Mouse (Mus musculus) inflammation-experienced regulatory T-cells, adult 6 months (primary cell): ENCODE measurements around the gene Cobl. TPM values are rescaled to one million over a fixed set of nuclear protein-coding genes. Genes with fewer than 3 reads are reported as not detected.

ENCODE experiments used
- ATAC-seq: one replicate; pipeline ENCODE4 v1.8.0; 2017
- polyA plus RNA-seq, 3 experiments: library from polyadenylated mRNA; unstranded; fragments of 100-300 nt; shearing (Covaris generic); gene quantifications; one replicate each; pipeline ENCODE4 v1.2.1; 2017

The Cobl gene
- polyA plus RNA-seq, 3 experiments from 2014 or later, result 0.20 to 0.58 (median 0.36) TPM

DNA sequence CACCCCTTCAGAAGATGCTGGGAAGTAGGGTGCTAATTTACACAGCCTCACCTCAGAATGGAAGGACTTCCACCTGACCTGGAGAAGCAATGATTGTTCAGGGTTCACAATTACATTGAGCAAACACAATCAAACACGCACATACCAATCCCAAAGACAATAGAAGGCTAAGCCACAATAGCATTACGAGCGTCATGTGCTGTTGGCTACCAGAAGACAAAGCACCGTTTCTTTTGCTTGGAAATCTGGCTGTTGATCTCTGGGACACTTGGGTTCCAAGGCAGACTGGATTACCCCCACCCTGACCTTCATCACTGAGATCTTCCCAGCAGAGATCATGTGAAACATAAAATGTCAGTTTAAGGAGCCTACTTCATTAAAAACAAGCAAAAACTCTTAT, 21.1 kb downstream of the Cobl start:
- no peak for ATAC-seq

DNA sequence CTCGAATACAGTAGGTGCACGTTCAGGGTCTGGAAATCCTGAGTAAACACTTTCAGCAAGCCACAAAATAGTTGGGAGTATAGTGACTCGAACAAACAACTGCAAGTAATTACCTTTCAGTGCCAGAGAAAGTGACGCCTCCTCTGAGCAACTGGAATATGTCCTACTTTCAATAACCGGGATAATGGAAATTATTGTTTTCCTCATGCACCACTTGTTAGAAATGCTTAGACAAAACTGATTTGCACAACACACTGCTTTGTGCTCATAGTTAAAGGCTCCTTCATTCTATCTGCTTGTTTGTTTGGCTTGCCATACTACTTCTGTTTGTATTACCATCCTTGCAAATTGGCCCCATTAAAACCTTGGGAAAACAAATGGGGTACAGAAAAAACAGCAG, 21.6 kb downstream of the Cobl start:
- no peak for ATAC-seq

DNA sequence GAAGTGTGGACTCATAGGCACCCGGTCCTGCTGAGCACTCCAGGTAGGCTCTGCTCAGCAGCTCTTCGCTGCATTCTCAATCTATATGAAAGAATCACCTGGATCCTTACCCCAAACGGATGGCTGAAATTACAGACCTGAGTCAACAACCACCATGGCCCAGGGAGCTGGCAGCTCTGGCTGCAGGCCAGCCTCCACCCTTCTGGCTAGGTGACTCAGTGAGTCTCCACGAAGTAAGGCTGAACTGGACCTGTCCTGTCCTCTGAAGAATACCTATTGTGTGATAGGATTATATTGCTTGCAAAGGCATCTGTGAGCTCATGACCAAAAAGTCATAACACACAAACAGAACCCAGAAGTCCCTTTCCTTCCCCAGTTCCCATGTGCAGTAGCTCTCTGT, 22.5 kb downstream of the Cobl start:
- no peak for ATAC-seq

DNA sequence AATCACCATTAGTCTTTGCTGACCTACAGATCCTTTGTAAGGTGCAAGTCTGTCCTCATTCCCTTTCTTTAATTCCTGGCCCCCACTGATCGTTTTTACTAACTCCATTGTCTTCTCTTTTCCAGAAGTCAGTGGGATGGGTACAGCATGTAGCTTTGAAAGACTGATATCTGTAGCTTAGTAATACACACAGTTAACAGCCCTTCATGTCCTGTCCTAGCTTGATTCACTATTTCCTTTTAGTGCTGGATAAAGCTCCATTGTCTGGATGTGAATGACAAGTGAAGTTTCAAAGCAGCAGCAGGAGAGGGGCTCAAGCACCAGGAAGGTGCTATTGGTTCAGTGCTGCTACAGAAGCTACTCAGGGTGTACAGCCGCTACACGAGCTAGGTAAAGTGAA, 28.9 kb downstream of the Cobl start:
- ATAC-seq, result no peak

DNA sequence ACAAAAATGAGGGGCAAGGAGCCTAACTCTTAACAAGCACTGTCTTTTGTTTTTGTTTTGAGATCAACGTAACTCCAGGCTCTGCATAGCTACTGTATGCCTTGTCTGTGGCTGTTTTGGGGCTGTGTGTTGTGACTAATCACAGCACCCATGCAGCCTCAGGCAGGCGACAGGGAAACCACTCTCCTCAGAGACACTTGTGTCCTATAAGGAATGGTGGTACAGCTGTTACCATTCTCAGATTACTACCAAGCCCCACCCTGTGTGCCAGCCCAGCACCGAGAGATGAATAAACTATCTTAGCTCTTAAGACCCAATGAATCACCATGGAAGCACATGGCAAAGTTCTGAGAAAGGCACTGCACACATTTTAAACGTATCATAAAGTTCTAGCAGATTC, 29.7 kb downstream of the Cobl start:
- ATAC-seq, result no peak

DNA sequence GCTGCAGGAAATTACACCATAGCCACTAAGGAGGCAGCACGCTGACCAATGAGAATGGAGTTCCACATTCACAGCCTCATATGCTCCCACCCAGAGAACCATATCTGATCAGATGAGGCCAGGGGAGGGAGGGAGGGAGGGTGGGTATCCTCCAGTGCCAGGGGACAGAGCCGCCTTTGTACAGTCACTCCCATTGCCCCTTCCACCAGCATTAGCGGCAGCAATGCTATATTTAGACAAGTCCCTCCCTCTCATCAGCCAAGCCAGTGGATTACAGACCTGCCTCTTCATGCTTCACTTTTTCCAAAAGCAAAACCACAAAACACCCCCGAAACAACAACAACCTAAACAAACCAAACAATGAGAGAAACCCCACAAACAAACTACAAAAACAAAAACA, 30.2 kb downstream of the Cobl start:
- ATAC-seq, result no peak

DNA sequence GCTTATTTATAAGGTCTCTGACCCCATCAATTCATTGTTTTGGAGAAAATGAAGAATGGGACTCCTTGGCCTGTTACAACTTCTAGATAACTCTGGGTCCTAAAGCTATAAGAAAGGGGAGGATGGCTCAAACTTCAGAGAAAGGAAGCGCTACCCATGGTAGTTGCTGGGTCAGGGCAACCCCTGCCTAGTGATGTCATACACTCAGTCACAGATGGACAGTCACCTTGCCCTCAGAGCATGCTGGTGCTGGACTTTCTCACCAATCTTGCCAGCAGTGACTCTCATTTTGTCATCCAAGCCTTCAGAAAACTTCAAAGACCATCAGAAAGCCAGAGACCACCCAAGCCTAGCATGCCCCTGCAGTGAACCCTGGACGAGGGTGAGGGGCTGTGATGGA, 32.8 kb downstream of the Cobl start:
- ATAC-seq, result no peak

DNA sequence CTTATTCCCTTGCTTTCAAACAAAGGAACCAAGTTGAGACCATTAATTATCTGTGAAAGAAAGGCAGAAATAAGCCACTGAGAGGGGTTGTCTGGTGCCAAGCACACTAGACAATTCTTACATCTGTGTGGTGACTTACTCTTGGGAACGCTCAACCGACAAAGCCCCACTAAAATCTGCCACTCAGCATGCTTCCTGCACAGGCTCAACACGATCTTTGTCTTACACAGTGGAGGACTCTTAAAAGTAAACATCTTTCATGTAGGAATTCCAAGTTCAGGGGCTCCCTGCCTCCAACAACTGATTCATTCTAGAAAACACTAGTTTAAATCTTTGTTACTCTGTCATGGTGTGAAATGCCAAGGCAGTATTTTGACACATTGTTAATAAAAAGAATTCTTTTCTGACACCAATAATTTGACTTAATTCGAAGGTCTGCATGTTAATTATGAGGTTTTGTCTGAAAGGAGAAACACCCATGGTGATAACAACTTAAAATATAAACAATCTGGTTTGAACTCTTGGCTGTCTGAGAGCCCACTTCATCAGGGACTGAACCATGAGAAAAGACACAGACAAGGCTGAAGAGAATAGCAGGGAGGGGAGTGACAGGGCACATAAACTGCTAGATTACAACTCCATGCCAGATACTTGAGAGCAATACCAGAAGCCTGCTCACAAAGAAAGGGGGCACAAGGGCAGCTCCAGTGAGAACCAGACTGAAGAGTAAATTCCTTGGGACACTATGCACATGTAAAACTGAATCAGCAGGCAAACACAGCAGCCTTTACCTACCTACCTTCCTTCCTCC, 34.3 kb downstream of the Cobl start:
- no peak for ATAC-seq

DNA sequence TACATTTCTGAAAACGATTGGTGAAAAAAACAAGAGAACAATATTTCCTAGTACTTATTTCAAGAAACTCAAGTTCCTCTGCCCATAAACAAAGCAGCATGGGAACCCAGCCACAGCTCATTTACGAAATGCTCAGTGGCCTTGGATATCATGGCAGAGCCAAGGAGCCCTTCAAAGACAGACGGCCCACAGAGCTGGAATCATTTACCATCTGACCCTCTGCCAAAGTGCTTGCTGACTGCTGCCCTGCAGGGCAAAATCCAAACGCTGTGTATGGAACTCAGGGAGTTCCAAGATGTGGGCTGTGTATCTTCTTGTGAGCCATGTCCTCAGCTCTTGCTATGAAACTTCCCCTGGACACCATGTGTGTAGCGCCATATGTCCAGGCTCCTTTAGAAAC, 38.0 kb downstream of the Cobl start:
- ATAC-seq, result no peak

DNA sequence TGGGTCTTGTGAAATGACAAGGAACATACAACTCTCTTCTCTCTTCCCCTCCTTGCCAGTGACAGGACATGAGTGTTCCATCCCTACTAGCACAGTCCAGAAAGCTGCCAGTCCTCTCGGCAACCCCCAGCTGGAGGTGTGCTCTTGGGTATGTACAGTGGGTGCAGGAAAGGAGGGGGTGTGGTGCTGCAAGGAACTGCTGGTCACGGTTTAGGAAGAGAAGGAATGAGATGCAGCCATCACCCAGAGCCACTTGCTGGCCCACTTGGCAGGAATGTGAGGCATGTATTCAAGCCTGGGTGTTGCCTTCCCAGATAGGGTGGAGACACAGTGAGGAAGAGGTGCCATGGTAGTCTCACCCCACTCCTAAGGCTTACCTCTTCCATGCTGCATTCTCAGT, 40.6 kb downstream of the Cobl start:
- no peak for ATAC-seq

DNA sequence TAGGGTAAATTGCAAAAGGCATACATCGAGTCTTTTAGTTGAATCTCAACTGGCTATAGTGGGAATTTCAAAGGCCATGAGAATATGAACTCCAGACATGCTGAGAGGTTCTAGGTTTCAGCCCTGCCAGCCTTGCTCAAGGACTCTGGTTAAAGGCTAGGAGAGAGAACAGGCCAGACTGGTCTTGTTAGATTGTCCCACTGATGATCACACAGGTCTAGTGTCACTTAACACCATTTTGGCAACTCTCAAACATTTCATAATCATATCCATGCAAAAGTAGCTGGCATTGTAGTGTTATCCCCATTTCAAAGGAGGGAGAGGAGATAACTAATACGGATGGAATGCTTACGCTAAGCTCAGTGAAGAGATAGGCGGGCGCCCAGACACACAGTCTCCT, 43.6 kb downstream of the Cobl start:
- ATAC-seq, result no peak

DNA sequence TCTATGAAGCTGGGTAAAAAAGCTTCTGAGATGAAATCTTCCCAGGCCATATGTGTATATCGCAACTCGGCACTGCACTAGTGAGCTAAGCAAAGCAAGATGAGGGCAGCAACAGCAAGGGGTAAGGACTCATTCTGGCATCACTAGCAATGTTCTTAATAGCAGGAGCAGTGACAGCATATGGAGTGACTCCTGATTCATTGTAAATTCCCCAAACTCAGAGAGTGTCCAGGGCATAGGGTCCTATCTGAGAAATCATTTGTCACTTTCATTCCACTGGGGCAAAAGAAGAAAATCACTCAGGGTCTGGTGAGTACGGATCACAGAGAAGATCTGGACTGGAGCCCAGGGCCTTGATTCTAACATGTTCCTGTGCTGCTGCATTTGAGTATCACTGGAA, 44.6 kb downstream of the Cobl start:
- no peak for ATAC-seq

DNA sequence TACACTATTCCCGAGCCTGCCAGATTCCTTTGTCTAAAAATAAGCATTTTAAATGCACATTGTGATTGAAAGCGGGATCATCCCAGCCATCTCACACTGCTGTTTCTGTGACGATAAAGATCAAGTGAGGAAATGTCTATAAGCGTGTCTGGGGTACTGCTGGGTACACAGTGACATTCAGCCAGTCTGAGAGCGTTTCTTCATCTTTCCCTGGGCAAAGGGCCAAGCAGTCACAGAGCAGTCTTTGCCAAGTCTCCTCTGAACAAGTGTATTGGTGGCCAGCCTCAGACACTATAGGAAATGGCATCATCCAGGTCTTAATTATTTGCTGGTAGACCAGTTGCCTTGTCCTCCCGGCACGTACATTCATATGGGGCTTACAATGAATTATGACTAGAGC, 47.9 kb downstream of the Cobl start:
- ATAC-seq, result no peak

DNA sequence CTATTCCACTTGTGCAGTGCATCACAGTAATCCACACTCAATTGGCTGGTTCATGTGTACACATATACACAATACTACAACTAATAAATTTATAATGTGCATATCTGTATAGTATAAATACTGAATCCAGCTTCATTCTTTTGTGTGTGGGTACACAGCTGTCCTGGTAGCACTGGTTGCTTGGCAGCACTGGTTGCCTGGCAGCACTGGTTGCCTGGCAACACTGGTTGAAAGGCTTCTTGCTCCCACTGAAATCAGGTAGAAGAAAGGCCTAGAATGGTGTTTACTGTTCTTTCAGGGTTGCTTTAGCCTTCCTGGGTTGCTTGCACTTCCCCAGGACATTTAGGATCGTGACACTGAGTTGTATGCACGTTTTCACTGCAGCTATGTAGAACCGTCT, 49.4 kb downstream of the Cobl start:
- no peak for ATAC-seq

DNA sequence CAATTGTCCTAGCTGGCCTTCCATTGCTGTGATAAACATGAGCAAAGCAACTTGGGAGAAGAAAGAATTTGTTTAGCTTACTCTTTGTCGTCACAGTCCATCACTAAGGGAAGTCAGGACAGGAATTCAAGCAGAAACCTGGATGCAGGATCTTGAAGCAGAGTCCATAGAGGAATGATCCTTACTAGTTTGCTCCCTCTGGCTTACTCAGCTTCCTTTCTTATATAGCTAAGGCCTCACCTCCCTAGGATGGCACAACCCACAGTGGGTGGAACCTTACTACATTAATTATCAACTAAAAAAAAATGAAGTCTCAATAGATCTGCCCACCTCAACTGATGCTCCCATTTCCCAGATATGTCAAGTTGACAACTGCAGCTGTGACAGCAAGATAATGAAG, 52.8 kb downstream of the Cobl start:
- no peak for ATAC-seq

DNA sequence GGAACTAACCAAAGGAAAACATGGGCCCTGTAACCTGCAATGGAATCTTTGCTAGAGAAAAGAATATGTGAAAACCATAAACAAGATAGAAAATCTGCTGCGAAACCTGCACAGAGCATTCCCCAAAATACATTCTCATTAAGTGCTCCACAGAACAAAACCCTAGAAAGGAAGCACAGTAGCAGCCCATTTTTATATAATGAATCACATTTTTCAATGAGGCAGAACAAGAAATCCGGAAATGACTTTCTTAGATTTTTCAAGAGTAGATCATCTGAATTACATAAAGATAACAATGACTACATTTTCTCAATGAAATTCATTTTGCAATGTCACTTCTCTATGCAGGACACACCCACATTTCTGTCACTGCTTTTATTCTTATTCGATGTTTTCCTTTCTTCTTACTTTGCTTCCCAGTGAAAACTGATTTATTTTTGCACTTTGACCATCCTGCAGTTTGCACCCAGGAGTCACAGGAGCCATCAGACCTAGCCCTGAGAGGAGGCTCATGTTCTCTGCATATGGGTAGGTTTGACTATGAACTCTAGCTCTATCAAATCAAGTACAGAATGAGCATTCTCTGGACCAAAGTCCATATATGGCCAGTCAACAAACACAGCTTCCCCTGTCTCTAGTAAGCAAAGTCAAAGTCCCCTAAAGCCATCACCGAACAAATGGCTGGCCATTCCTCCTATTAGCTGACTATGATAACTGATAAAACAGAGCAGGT, 53.5 kb downstream of the Cobl start:
- no peak for ATAC-seq

DNA sequence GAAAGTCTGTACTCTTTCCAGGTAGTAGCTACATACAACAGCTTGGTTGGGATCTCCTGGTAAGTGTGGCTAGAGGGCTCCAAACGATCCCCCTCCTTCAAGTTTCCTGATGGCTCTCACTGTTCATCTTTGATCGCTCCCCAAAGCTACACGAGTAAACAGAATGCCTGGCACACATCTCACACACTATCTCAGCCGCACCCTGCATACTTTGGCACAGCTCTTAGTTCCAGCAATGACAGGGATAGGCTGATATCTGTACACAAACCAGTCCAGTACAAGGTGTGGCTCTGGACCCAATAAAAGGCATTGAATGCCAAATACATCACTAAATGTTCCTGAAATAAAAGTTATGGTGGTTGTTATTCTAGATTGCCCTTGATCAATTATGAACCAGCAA, 55.3 kb downstream of the Cobl start:
- ATAC-seq, result no peak

DNA sequence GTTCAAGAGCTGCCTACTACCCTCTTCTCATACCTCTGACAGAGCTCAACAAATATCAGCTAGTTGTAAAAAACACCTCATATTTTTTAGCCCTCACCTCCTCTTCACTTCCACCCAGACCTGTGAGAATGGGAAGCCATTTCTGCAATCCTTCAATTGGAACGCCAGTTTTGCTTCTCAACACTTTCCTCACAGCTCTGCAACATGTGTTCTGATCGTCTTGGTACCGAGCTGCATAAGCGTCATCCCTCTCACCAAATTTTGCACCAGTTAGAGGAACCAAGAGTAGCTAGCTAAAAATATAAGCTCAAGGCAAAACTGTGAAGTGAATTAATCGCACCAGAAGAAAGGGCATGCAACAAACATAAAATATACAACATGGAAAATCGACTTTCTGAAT, 56.9 kb downstream of the Cobl start:
- no peak for ATAC-seq

DNA sequence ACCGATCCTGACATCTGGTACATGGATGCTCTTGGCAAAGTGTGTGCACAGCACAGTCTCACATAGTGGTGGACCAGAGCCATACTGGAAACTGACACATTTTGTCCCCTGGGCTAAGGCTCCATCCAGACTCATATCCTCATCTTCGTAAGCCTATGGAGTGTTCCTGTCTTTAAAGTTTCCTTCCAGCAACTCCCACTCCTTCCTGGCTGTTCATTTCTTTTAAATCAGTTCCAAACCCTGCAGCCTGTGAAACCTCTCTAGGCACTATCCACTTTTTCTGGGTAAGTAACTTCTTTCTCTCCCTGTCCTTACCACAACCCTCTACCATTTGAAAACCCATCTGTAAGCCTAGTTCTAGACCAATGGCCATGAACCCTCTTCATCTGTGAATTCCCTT, 64.9 kb downstream of the Cobl start:
- ATAC-seq, result no peak

DNA sequence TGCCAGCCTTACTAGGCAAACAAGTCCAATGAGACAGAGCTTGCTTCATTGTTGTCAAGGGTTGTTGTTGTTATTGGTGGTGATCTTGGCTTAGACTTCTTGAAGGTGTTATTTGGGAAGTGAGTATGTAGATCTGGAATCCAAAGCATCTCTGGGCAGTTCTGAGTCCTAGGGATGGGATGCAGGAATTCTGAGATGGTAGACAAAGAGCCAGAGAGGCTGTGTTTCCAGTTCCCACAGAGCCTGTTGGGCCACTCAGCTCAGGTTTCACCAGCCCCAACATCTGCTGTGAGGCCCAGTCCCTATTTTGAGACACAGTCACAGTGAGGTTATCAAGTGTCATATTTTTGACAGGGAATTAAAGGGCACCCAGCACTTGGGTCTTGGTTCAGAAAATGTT, 68.6 kb downstream of the Cobl start:
- no peak for ATAC-seq

DNA sequence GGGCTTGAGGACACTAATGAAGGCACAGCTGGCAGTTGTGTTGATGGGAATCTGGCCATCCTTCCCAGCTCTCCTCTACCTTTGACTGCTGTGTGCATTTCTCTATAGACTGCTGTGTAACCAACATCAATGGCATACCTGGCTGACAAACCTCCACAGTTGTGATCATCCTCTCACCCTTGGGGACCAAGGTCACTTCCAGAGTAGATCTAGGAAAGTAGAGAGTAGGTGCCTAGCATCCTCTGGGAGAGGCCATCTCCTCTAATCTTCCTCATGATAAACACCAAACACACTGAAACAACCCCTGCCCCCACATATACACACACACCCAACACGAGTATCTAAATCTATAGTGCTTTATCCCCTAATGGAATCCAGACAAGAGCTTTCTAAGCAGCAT, 70.1 kb downstream of the Cobl start:
- ATAC-seq, result no peak

DNA sequence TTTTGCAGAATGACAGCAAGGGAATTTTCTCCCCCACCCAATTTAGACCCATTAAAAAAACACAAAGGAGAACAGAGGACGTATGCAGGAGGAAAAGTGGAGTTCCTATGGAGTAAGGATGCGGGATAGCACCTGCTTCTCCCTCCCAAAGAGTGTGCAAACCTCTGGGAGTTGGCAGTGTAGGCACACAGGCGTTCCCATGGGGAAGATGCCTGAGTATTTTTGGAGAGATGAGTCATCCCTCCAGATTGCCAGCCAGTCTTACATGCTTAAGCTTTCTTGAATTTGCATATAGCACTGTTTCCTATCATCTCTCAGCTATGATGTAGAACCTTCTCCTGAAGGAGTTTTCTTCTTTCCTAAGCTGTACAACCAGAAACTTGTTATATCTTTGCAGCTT, 70.6 kb downstream of the Cobl start:
- ATAC-seq, result no peak

DNA sequence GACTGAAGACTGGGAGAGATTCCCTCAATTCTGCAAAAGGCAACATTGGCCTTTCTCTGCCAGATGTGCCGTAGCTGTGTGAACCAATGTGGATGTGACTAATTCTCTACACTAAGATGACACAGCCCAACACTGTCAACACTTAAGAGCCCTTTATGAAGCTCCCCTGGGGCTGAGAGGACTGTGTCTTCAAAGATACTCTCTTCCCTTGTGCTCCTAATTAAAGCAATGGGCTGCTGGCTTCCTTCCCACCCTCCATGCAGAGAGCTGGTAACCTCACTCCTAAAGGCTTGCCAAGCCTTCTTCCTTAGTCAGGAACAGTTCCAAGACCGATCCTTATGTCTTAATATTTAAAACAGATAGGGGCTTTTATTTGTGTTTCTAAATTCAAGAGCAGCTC, 79.9 kb downstream of the Cobl start:
- no peak for ATAC-seq

DNA sequence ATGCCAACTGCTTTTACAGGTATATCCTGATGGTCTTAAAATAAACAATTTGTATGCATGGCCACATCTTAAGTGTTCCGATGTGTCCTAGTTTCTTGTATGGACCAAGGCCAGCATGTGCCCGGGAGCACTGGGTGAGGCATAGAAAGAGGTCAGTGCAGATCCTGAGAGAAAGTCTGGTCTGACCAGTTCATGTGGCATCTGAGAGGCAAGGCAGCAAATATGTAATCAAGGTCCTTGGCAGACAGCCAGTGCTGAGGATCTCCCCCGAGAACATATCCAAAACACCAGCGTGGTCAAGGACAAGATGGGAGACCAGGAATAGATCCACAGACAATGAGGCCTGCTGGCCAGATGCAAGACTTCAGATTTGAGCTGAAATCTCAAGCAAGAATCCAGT, 81.8 kb downstream of the Cobl start:
- no peak for ATAC-seq

DNA sequence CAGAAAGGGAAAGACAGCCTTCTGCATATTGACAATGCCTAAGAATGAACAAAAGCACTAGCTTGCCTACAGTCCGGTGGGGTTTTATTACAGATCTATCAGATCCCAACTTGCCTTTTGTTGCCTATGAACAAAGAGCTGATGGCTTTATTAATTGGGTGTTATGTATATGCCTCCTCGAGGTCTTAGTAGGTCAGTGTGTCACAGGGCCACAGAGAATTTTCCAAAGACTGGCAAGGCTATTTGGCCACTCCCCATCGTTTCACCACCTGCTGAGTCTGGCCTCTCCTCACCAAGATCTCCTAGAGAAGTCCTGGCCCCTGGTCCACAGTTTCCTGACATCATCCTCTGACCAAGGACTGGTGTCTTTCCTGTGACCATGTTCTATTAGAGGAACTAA, 83.7 kb downstream of the Cobl start:
- ATAC-seq, result no peak
